ENCODE assay signal across 9 mouse cellular contexts in genomic region chr8:117278668-117279132, GRCm38 (mm10). TPM values are rescaled to one million over a fixed set of nuclear protein-coding genes. Genes with fewer than 3 reads are reported as not detected.
DNase-seq lines count a peak whose midpoint lies in the region; ATAC-seq lines count a peak whose summit lies in the region.
"Had no signal": no experiment of that assay in that cellular context is flagged by ENCODE, and none has a peak within 500 bp of the region (broad histone marks: within the 10 kb centered on the region; RNA-seq: fewer than 3 reads in every experiment).

No protein-coding gene starts in this region.

- peak overlapping the region; percentile 29; the same call in 1 of the 2 replicates for H3K9ac ChIP-seq in forebrain, embryonic 11.5 days (ENCODE audit: low read length)
- no peak overlapping the region for H3K9ac ChIP-seq in limb, embryonic 11.5 days (ENCODE audit: low read length)
- H3K9ac ChIP-seq in neural tube, embryonic 15.5 days (replicated peaks): 0 out of 2 replicates have a peak overlapping the region, but pooled peaks have one; percentile 21
- H3K9ac ChIP-seq: heart, embryonic 15.5 days had no signal

- H3K4me1 ChIP-seq in forebrain, embryonic 11.5 days (replicated peaks; ENCODE audit: control insufficient read depth, insufficient read depth, low read length): peaks cover 15% of the 10 kb centered on the region
- peaks cover 5% of the 10 kb centered on the region; the same call in 1 of the 2 replicates for H3K4me1 ChIP-seq in limb, embryonic 11.5 days (ENCODE audit: control insufficient read depth, insufficient read depth, low read length)
- peaks cover 60% of the 10 kb centered on the region for H3K4me1 ChIP-seq in neural tube, embryonic 15.5 days

- DNase-seq in right cerebral cortex, adult 18-20 months: peak; percentile 62
- no peak for DNase-seq in right cerebral cortex, postnatal 14 days
- DNase-seq in forebrain, embryonic 11.5 days (ENCODE audit: low spot score): no peak
- no peak for DNase-seq in limb, embryonic 11.5 days (ENCODE audit: low spot score)
- DNase-seq in lung, postnatal 4 days: no peak
- DNase-seq in kidney, postnatal 25 days: no peak
- DNase-seq in thymus, postnatal 0 days (ENCODE audit: low spot score): no peak

- no peaks in the 10 kb centered on the region for H3K36me3 ChIP-seq in forebrain, embryonic 11.5 days (ENCODE audit: control insufficient read depth, insufficient read depth, low read length)
- H3K36me3 ChIP-seq in limb, embryonic 11.5 days (ENCODE audit: control insufficient read depth, insufficient read depth, low read length): no peaks in the 10 kb centered on the region
- H3K36me3 ChIP-seq in neural tube, embryonic 15.5 days: peaks cover 5% of the 10 kb centered on the region
- H3K36me3 ChIP-seq: heart, embryonic 15.5 days had no signal

- H3K4me2 ChIP-seq in forebrain, embryonic 11.5 days (ENCODE audit: low read depth, low read length, severe bottlenecking): 0 out of 2 replicates have a peak overlapping the region, but pooled peaks have one; percentile 15
- no peak overlapping the region for H3K4me2 ChIP-seq in limb, embryonic 11.5 days (ENCODE audit: low read depth, severe bottlenecking)
- H3K4me2 ChIP-seq in neural tube, embryonic 15.5 days: peak overlapping the region; percentile 39
- H3K4me2 ChIP-seq: heart, embryonic 15.5 days had no signal

- WGBS in forebrain, embryonic 11.5 days: 25% methylated on average over 20 of the region's 20 CpGs
- WGBS in limb, embryonic 11.5 days: 86% methylated on average over 20 of the region's 20 CpGs
- WGBS in neural tube, embryonic 15.5 days: 11% methylated on average over 20 of the region's 20 CpGs

- H3K4me3 ChIP-seq in forebrain, embryonic 11.5 days (ENCODE audit: low read depth, low read length): no peak overlapping the region
- no peak overlapping the region for H3K4me3 ChIP-seq in limb, embryonic 11.5 days (ENCODE audit: low read depth, low read length)
- no peak overlapping the region for H3K4me3 ChIP-seq in neural tube, embryonic 15.5 days (replicated peaks)
- H3K4me3 ChIP-seq: heart, embryonic 15.5 days had no signal

- peak overlapping the region; percentile 81 for H3K27ac ChIP-seq in forebrain, embryonic 11.5 days (ENCODE audit: low read depth, low read length)
- 0 out of 2 replicates have a peak overlapping the region, but pooled peaks have one; percentile 42 for H3K27ac ChIP-seq in limb, embryonic 11.5 days (replicated peaks; ENCODE audit: low read depth, low read length)
- peak overlapping the region; percentile 78 for H3K27ac ChIP-seq in neural tube, embryonic 15.5 days (replicated peaks)
- H3K27ac ChIP-seq: heart, embryonic 15.5 days had no signal

- H3K27me3 ChIP-seq in forebrain, embryonic 11.5 days (ENCODE audit: control insufficient read depth, insufficient read depth, low read length): no peaks in the 10 kb centered on the region
- H3K27me3 ChIP-seq in limb, embryonic 11.5 days (ENCODE audit: control insufficient read depth, insufficient read depth, low read length): no peaks in the 10 kb centered on the region
- H3K27me3 ChIP-seq in neural tube, embryonic 15.5 days (replicated peaks): no peaks in the 10 kb centered on the region
- H3K27me3 ChIP-seq: heart, embryonic 15.5 days had no signal

- no peaks in the 10 kb centered on the region for H3K9me3 ChIP-seq in forebrain, embryonic 11.5 days (ENCODE audit: control insufficient read depth, low read length)
- no peaks in the 10 kb centered on the region for H3K9me3 ChIP-seq in limb, embryonic 11.5 days (ENCODE audit: control insufficient read depth, low read length)
- H3K9me3 ChIP-seq in neural tube, embryonic 15.5 days (replicated peaks): no peaks in the 10 kb centered on the region
- H3K9me3 ChIP-seq: heart, embryonic 15.5 days had no signal

- ATAC-seq in forebrain, embryonic 11.5 days (replicated peaks; ENCODE audit: low FRiP score): no peak
- ATAC-seq in limb, embryonic 11.5 days (ENCODE audit: insufficient number of reproducible peaks, low FRiP score, low TSS enrichment, low read depth): no peak
- ATAC-seq in neural tube, embryonic 15.5 days (ENCODE audit: low FRiP score): 0 out of 2 replicates have a peak, but pooled peaks have one; percentile 18

RNA-seq across cellular contexts. Expression of gene Cmip, which starts 21.8 kb away (rescaled TPM):
- 30.5 and 32.1 TPM in 2 replicates for polyA plus RNA-seq in forebrain, embryonic 11.5 days (2014; fragmentation: Nextera tagmentation; extraction: Ambion mirVana)
- polyA plus RNA-seq in limb, embryonic 11.5 days (2014; fragmentation: Nextera tagmentation; extraction: Ambion mirVana): 14.3 and 20.1 TPM in 2 replicates
- 135 and 193 TPM in 2 replicates for polyA plus RNA-seq in neural tube, embryonic 15.5 days (2015; fragmentation: Nextera tagmentation; extraction: Ambion mirVana)
- polyA plus RNA-seq in thymus, postnatal 0 days (2015; fragmentation: Nextera tagmentation; extraction: Ambion mirVana): 31.9 and 39.9 TPM in 2 replicates
